13 mouse cellular contexts compared by ENCODE assay signal in the genomic region with DNA sequence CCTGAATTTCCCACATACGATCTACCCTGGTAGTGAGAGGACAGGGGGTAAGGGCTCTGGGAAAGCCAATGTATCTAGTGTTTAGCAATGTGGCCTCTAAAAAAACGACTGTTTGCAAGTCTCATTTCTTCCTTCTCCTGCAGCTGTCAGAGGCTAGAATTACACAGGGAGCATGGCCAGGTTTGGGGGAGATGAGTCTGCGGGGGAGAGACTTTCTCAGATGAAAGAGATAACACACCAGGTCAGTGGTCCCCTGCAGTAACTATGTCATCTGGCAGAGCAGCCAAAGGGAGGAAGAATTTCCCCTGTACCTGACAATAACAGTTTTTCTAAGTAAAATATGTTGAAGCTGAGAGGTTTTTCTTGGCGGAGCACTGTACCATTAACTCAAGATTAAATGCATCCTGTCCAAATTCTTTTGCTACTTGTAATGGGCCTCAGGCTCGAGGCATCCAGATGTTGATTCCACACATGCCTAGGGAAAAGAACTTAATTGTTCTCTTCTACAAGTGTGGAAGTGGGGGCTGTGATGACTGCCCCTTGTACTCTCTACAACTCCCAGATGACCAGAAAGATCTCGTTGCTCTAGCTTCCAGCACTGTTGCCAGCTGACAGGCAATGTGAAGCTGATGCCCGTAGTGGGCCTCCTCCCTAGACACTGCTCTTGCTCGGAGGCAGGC. TPM values are rescaled to one million over a fixed set of nuclear protein-coding genes. Genes with fewer than 3 reads are reported as not detected.
DNase-seq lines count a peak whose midpoint lies in the region; ATAC-seq and TF ChIP-seq lines count a peak whose summit lies in the region.
"Had no signal": no experiment of that assay in that cellular context is flagged by ENCODE, and none has a peak within 500 bp of the region (broad histone marks: within the 10 kb centered on the region; RNA-seq: fewer than 3 reads in every experiment).

No protein-coding gene starts in this region.

- intact Hi-C loops in left cerebral cortex, postnatal 14 days (cut with DNase I): no loop called here

- no peak overlapping the region for H3K4me3 ChIP-seq in kidney, postnatal 0 days (replicated peaks; ENCODE audit: low read depth, low read length)
- no peak overlapping the region for H3K4me3 ChIP-seq in midbrain, embryonic 14.5 days (replicated peaks; ENCODE audit: low read depth, low read length)
- H3K4me3 ChIP-seq: forebrain, embryonic 12.5 days; midbrain, embryonic 10.5 days had no signal

- CTCF ChIA-PET in Patski (lab: Charles Lee): no interaction called here

- no peaks in the 10 kb centered on the region; the same call in 1 of the 2 replicates for H3K9me3 ChIP-seq in kidney, postnatal 0 days (replicated peaks; ENCODE audit: low read length)
- H3K9me3 ChIP-seq in midbrain, embryonic 14.5 days (ENCODE audit: control insufficient read depth, low read length): no peaks in the 10 kb centered on the region
- H3K9me3 ChIP-seq: forebrain, embryonic 12.5 days; midbrain, embryonic 10.5 days had no signal

- H3K27me3 ChIP-seq in Patski: no peaks in the 10 kb centered on the region
- no peaks in the 10 kb centered on the region for H3K27me3 ChIP-seq in kidney, postnatal 0 days (ENCODE audit: insufficient read depth, low read length)
- no peaks in the 10 kb centered on the region for H3K27me3 ChIP-seq in midbrain, embryonic 14.5 days (ENCODE audit: control insufficient read depth, insufficient read depth, low read length)
- H3K27me3 ChIP-seq: forebrain, embryonic 12.5 days had no signal

- DNase-seq in 3T3-L1 (ENCODE audit: low read depth, low spot score) (peak; percentile 76), Patski (ENCODE audit: low read depth, low spot score) (peak; percentile 35)
- DNase-seq in heart, adult 9 months (ENCODE audit: low spot score in 2 of 2): peak; percentile 42 to 53
- peak; percentile 90 for DNase-seq in kidney, postnatal 0 days (ENCODE audit: low spot score)
- no peak for DNase-seq in midbrain, embryonic 14.5 days
- DNase-seq in adrenal gland, postnatal 25 days: no peak
- no peak for DNase-seq in left cerebral cortex, postnatal 14 days (ENCODE audit: low spot score in 2 of 2)
- DNase-seq: cerebellum, postnatal 10 days; lung, adult 18-20 months; retina, postnatal 1 day had no signal

- H3K4me2 ChIP-seq in kidney, postnatal 0 days (ENCODE audit: low read length): no peak overlapping the region
- no peak overlapping the region for H3K4me2 ChIP-seq in midbrain, embryonic 14.5 days (ENCODE audit: low read length)
- H3K4me2 ChIP-seq: forebrain, embryonic 12.5 days had no signal

- POLR2A ChIA-PET in Patski (lab: Charles Lee): interaction anchor here (1.0 kb wide), 1 partner anchor 119 kb away, joined by 3 read pairs; no protein-coding TSS in a partner anchor

- no peak for TF ChIP-seq CTCF in Patski (IDR thresholded peaks at IDR 0.05)
- no peak for TF ChIP-seq CTCF in kidney, postnatal 0 days (IDR thresholded peaks at IDR 0.05; ENCODE audit: low read depth)

- peak; percentile 92 for ATAC-seq in Patski
- ATAC-seq in kidney, postnatal 0 days (replicated peaks; ENCODE audit: low FRiP score, low read depth): peak; percentile 49; the same call in 1 of the 2 replicates
- no peak for ATAC-seq in midbrain, embryonic 14.5 days (ENCODE audit: low FRiP score, low TSS enrichment)
- ATAC-seq: inflammation-experienced regulatory T-cells, adult 6 months had no signal

- H3K9ac ChIP-seq in kidney, postnatal 0 days (ENCODE audit: low read depth, low read length): no peak overlapping the region
- H3K9ac ChIP-seq in midbrain, embryonic 14.5 days (replicated peaks; ENCODE audit: low read length): no peak overlapping the region
- H3K9ac ChIP-seq: forebrain, embryonic 12.5 days had no signal

- in situ Hi-C loops in Patski (cut with MboI; ENCODE audit: low pct_unique_long_range_greater_than_20kb): loop anchor here (10.0 kb wide), 1 partner anchor 242 kb away; no protein-coding TSS in a partner anchor

- 13% methylated on average over 8 of the region's 8 CpGs for WGBS in kidney, postnatal 0 days
- 66% methylated on average over 8 of the region's 8 CpGs for WGBS in midbrain, embryonic 14.5 days

- H3K36me3 ChIP-seq in kidney, postnatal 0 days (ENCODE audit: insufficient read depth, low read length): no peaks in the 10 kb centered on the region
- no peaks in the 10 kb centered on the region for H3K36me3 ChIP-seq in midbrain, embryonic 14.5 days (ENCODE audit: control insufficient read depth, insufficient read depth, low read length)
- H3K36me3 ChIP-seq: forebrain, embryonic 12.5 days; midbrain, embryonic 10.5 days had no signal

- peak overlapping the region; percentile 34; the same call in 1 of the 2 replicates for H3K27ac ChIP-seq in kidney, postnatal 0 days
- no peak overlapping the region for H3K27ac ChIP-seq in midbrain, embryonic 14.5 days (replicated peaks; ENCODE audit: low read depth, low read length)
- H3K27ac ChIP-seq: forebrain, embryonic 12.5 days; midbrain, embryonic 10.5 days had no signal

- peaks cover 13% of the 10 kb centered on the region for H3K4me1 ChIP-seq in kidney, postnatal 0 days (replicated peaks; ENCODE audit: insufficient read depth, low read length)
- no peaks in the 10 kb centered on the region for H3K4me1 ChIP-seq in midbrain, embryonic 14.5 days (ENCODE audit: control insufficient read depth, insufficient read depth, low read length)
- H3K4me1 ChIP-seq: forebrain, embryonic 12.5 days; midbrain, embryonic 10.5 days had no signal

RNA-seq across cellular contexts. Expression of gene Mycn, which starts 31.2 kb away (rescaled TPM):
- polyA plus RNA-seq in Patski (2021): 1.6 TPM
- polyA plus RNA-seq in kidney, postnatal 0 days (2015; fragmentation: Nextera tagmentation; extraction: Ambion mirVana): 76.7 and 86.9 TPM in 2 replicates
- 61.7 and 63.1 TPM in 2 replicates for polyA plus RNA-seq in midbrain, embryonic 14.5 days (2014; fragmentation: Nextera tagmentation; extraction: Ambion mirVana)
- 4.2 and 7.1 TPM in 2 replicates for total RNA-seq in adrenal gland, postnatal 25 days (2021)
- 10 to 100 TPM; 21.1 to 25.3 TPM for total RNA-seq in left cerebral cortex, postnatal 14 days (2021)
- polyA plus RNA-seq: inflammation-experienced regulatory T-cells, adult 6 months had no signal

Comparison
In these comparisons a context has a peak if more than half of its experiments do, and no peak if none do; other contexts are left out.
1. DNase-seq: peak in 3T3-L1 (single experiment), Patski (single experiment), heart, adult 9 months (2 of 2) and kidney, postnatal 0 days (single experiment); none in midbrain, embryonic 14.5 days (single experiment), adrenal gland, postnatal 25 days (single experiment) and left cerebral cortex, postnatal 14 days (0 of 2).
2. RNA of gene Mycn, which starts 31.2 kb away (polyA plus RNA-seq): 76.7 to 86.9 TPM in kidney, postnatal 0 days and 61.7 to 63.1 TPM in midbrain, embryonic 14.5 days; 1.6 TPM in Patski (single experiment); every median in the first group is over 10 times any median in the second.